Mouse (Mus musculus) stomach, postnatal 0 days (tissue): Measurements from ENCODE around the gene Acoxl. TPM values are rescaled to one million over a fixed set of nuclear protein-coding genes. Genes with fewer than 3 reads are reported as not detected.
A peak's percentile ranks its signal among the peaks of the same experiment; 100 is the strongest.

Experiments
- ATAC-seq: fragments of 200-750 bp; cut with Nextera tagmentation; 2 replicates; pipeline ENCODE4 v1.8.0; 2017; ENCODE audit not compliant: low FRiP score, low TSS enrichment
- DNase-seq: peaks from one replicate; pipeline ENCODE4 v3.0.0-alpha.2; 2016; ENCODE audit warnings: low spot score
- H3K27ac ChIP-seq: fragments of 300-500 bp; sonication (generic); replicated peaks from 2 replicates; pipeline ENCODE4 v1.5.1; 2014; ENCODE audit warnings: mild to moderate bottlenecking, control low read depth
- H3K27me3 ChIP-seq: fragments of 300-500 bp; sonication (generic); 2 replicates; pipeline ENCODE4 v1.6.1; 2014; ENCODE audit warnings: low read length; ENCODE audit not compliant: control insufficient read depth, insufficient read depth
- H3K36me3 ChIP-seq: fragments of 300-500 bp; sonication (generic); 2 replicates; pipeline ENCODE4 v1.6.1; 2014; ENCODE audit warnings: low read length, mixed read lengths; ENCODE audit not compliant: control insufficient read depth, insufficient read depth
- H3K4me1 ChIP-seq: fragments of 300-500 bp; sonication (generic); replicated peaks from 2 replicates; pipeline ENCODE4 v1.6.1; 2014; ENCODE audit warnings: antibody characterized with exemption; ENCODE audit not compliant: control insufficient read depth, insufficient read depth
- H3K4me2 ChIP-seq: fragments of 300-500 bp; sonication (generic); replicated peaks from 2 replicates; pipeline ENCODE4 v1.6.1; 2014; ENCODE audit warnings: low read depth, mild to moderate bottlenecking, control low read depth, moderate library complexity
- H3K4me3 ChIP-seq: fragments of 300-500 bp; sonication (generic); 2 replicates; pipeline ENCODE4 v1.5.1; 2014; ENCODE audit warnings: low read depth, low read length, control low read depth
- H3K9ac ChIP-seq: fragments of 300-500 bp; sonication (generic); 2 replicates; pipeline ENCODE4 v1.6.1; 2014; ENCODE audit warnings: mild to moderate bottlenecking, low read length, control low read depth, mixed read lengths
- H3K9me3 ChIP-seq: fragments of 300-500 bp; sonication (generic); 2 replicates; pipeline ENCODE4 v1.6.1; 2016; ENCODE audit warnings: low read length; ENCODE audit not compliant: control insufficient read depth
- CTCF ChIP-seq: IDR thresholded peaks from 2 replicates; pipeline ENCODE4 v1.5.1; 2016; ENCODE audit warnings: antibody characterized with exemption, low read depth, mild to moderate bottlenecking, moderate library complexity
- EP300 ChIP-seq: optimal IDR thresholded peaks from 2 replicates; pipeline ENCODE3; 2016; ENCODE audit warnings: antibody characterized with exemption
- WGBS: fragments of 180-500 bp; shearing (Covaris S2); extraction: QIAGEN DNeasy Blood & Tissue Kit; methylation state at CpG from one replicate; pipeline ENCODE4 v1.1.7; 2014; 5-methylcytosine and 5-hydroxymethylcytosine counted together
- polyA plus RNA-seq: library from polyadenylated mRNA; unstranded; fragments of >200 nt; fragmentation: Nextera tagmentation; extraction: Ambion mirVana; gene quantifications from 2 replicates; pipeline ENCODE4 v1.2.1, GENCODE M21; 2015

Acoxl gene
- polyA plus RNA-seq, 1 experiment from 2014 or later: 0.17 TPM

DNA sequence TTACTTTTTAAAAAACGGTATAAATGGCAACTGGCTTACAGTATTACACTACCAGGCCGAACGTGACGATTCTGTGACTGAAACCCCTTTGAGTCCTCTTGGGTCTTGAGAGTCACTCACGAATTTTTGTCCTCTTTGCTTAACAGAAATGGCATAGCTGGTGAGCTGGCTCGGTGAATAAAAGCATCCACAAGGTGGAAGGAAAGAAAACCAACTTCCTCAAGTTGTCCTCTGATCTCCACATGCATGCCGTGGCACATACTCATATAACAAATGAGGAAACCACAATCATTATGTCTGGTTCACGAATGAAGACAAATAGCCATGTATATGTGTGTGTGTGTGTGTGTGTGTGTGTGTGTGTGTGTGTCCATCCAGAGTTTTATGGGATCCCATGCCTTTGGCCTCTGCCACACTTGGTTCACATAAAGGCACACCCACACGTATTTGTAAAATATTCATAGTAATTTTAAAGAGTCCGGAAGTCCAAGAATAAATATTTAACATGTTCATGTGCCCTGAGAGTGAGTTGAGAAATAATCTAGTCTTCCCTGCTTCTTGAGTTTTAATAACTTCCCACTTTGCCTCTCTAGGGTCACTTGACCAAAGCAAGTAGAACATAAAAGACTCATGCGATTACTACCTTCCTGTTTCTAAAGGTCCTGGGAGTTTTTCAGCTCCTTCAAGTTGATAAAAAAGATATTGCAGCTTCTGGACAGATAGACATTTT is 6.4 kb upstream of the Acoxl start:
- Histone ChIP-seq H3K27ac (no peak overlapping the region), H3K9ac (no peak overlapping the region; the same call in 1 of the 2 replicates), H3K36me3 (peaks cover under 1% of the 10 kb centered on the region; the same call in 1 of the 2 replicates), H3K4me3 (peak overlapping the region; percentile 74), H3K4me2 (peak overlapping the region; percentile 94), H3K4me1 (no peaks in the 10 kb centered on the region), H3K27me3 (no peaks in the 10 kb centered on the region; the same call in 1 of the 2 replicates), H3K9me3 (no peaks in the 10 kb centered on the region)
- TF ChIP-seq CTCF (no peak), EP300 (no peak)
- DNase-seq: no peak
- WGBS: 27% methylated on average over 11 of the region's 11 CpGs
- peak; percentile 61 for ATAC-seq

DNA sequence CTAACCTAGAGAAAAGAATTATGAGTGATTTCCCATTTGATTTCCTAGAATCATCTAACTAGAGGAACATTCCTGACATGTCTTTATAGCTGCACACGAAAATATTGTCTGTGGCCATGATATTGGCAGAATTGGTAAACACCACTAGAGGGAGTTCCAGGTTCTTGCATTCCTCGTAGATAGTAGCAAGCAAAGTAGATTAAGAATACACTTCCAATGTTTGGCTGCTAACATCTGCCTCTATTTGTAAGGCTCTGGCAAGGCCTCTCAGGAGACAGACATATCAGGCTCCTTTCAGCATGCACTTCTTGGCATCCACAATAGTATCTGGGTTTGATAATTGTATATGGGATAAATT is 5.9 kb upstream of the Acoxl start:
- H3K4me1 ChIP-seq: no peaks in the 10 kb centered on the region
- 14% methylated on average over 2 of the region's 2 CpGs for WGBS
- no peak overlapping the region for H3K9ac ChIP-seq
- H3K4me2 ChIP-seq: no peak overlapping the region
- no peaks in the 10 kb centered on the region; the same call in 1 of the 2 replicates for H3K27me3 ChIP-seq
- DNase-seq: no peak
- no peak for ATAC-seq
- H3K36me3 ChIP-seq: no peaks in the 10 kb centered on the region
- no peak overlapping the region for H3K27ac ChIP-seq
- no peak overlapping the region for H3K4me3 ChIP-seq
- H3K9me3 ChIP-seq: no peaks in the 10 kb centered on the region
- TF ChIP-seq CTCF (peak; percentile 75), EP300 (no peak)

DNA sequence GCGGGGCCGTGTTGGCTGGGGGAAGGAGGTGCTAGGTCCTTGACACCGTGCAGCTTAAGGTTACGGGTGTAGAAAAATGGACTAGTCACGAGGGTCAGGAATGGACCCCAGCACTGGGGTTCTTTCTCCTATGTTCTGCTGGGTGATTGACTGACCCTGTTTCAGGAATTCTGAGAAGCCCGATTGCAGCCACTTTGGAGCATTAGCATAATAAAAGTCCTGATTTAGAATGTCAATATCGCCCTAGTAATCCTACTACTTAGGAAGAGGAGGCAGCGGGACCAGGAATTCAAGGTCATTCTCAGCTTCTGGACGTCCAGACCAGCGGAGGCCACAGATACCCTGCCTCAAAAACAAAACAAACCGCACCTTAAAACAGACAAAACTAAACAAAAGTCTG is 749 bp downstream of the Acoxl start:
- H3K27me3 ChIP-seq: no peaks in the 10 kb centered on the region; the same call in 1 of the 2 replicates
- H3K4me2 ChIP-seq: no peak overlapping the region
- no peak overlapping the region for H3K4me3 ChIP-seq
- no peak for TF ChIP-seq EP300
- TF ChIP-seq CTCF: no peak
- H3K9ac ChIP-seq: no peak overlapping the region
- no peaks in the 10 kb centered on the region for H3K36me3 ChIP-seq
- DNase-seq: no peak
- H3K9me3 ChIP-seq: no peaks in the 10 kb centered on the region
- no peaks in the 10 kb centered on the region for H3K4me1 ChIP-seq
- no peak for ATAC-seq
- no peak overlapping the region for H3K27ac ChIP-seq
- 19% methylated on average over 11 of the region's 11 CpGs for WGBS

DNA sequence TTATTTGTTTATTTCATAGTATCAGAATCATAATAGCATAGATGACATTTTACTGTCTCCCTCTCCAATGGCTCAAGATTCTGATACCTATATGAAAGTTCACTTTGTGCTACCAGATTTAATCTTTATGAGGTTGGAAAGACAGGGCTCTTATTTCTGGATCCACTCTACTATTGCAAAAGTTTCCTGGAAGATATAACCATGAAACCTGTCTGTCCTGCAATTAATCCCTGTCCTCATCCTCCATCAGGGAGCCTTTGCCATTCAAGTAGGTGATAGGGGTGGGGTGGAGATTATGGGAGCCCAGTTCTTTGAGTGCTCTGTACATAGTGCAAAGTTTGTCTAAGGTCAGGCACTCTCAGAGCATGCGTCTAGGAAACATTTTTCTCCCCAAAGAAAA is 2.7 kb downstream of the Acoxl start:
- H3K4me3 ChIP-seq: no peak overlapping the region
- H3K9ac ChIP-seq: no peak overlapping the region
- TF ChIP-seq CTCF: no peak
- TF ChIP-seq EP300: no peak
- WGBS: 49% methylated on average over 1 of the region's 1 CpGs
- no peak overlapping the region for H3K27ac ChIP-seq
- H3K4me1 ChIP-seq: no peaks in the 10 kb centered on the region
- no peaks in the 10 kb centered on the region; the same call in 1 of the 2 replicates for H3K27me3 ChIP-seq
- no peak for DNase-seq
- H3K9me3 ChIP-seq: no peaks in the 10 kb centered on the region
- no peak overlapping the region for H3K4me2 ChIP-seq
- H3K36me3 ChIP-seq: no peaks in the 10 kb centered on the region
- no peak for ATAC-seq

DNA sequence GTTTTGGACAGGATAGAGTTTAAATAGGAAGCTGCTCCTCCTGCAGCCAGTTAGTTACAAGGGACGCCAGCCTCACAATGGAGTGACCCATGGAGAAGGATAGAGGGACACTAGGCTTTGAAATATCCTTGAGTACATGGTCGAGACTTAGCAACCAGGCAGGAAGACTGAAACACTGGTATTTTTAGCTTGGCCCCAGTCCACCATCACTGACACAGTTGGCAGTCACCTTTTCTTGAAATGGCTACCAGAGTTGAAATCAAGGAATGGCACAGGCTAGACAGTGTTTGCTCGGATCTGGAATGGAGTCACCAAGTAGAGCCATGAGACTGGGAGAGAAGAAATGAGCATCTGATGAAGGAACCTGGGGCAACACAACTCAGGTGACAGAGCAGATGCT is 3.7 kb downstream of the Acoxl start:
- Histone ChIP-seq H3K9me3 (no peaks in the 10 kb centered on the region), H3K36me3 (no peaks in the 10 kb centered on the region), H3K4me1 (no peaks in the 10 kb centered on the region), H3K27ac (no peak overlapping the region), H3K9ac (no peak overlapping the region), H3K27me3 (no peaks in the 10 kb centered on the region; the same call in 1 of the 2 replicates), H3K4me3 (no peak overlapping the region), H3K4me2 (no peak overlapping the region)
- DNase-seq (no peak), ATAC-seq (no peak)
- TF ChIP-seq CTCF (no peak), EP300 (no peak)
- 79% methylated on average over 3 of the region's 3 CpGs for whole genome bisulfite sequencing

DNA sequence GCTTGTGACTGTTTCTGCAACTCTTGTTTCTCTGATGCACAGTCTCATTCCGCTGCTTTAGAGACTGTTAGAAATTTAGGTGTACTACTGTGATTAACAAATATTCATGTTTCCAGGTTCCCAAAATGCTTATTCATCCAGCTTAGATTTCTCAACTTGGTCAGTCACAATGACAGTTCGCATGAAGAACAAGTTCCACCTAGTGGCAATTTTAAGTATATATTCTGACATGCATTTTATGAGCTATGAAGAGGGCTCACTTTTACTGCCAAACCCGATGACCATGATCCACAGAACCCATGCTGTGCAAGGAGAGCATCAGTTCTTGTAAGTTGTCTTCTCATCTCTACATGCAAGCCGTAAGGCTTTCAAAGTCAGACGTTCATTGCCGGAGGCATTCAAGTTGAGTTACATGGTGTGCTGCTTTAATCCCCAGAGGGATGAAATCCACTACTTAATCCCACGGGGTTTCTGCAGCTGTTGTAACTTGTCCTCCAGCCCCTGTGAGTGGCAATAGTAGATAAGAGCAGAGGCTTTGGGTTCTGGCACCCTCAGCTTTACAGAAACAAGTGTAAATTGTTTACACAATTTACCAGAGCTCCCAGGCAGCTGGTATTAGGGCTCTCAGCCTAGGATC is 6.8 kb downstream of the Acoxl start:
- Histone ChIP-seq H3K9me3 (no peaks in the 10 kb centered on the region), H3K27ac (no peak overlapping the region), H3K4me3 (no peak overlapping the region), H3K9ac (no peak overlapping the region), H3K27me3 (no peaks in the 10 kb centered on the region), H3K4me1 (no peaks in the 10 kb centered on the region), H3K36me3 (no peaks in the 10 kb centered on the region), H3K4me2 (no peak overlapping the region)
- DNase-seq (no peak), ATAC-seq (no peak)
- TF ChIP-seq EP300 (no peak), CTCF (peak; percentile 70)
- 35% methylated on average over 7 of the region's 7 CpGs for whole genome bisulfite sequencing
